Mouse (Mus musculus) cerebellum, adult 2 months (tissue): ENCODE results near the gene Med16.

Experiments
- CTCF ChIP-seq: fragments of 200-500 bp; IDR thresholded peaks from 2 replicates; pipeline ENCODE4 v1.5.1; 2011; ENCODE audit warnings: low read depth, mild to moderate bottlenecking, control low read depth, low read length, moderate library complexity, borderline replicate concordance; ENCODE audit not compliant: insufficient read depth
- POLR2A ChIP-seq: fragments of 200-500 bp; IDR thresholded peaks from 2 replicates; pipeline ENCODE4 v1.6.1; 2011; ENCODE audit warnings: low read length, control low read depth, borderline replicate concordance; ENCODE audit not compliant: insufficient read depth

DNA sequence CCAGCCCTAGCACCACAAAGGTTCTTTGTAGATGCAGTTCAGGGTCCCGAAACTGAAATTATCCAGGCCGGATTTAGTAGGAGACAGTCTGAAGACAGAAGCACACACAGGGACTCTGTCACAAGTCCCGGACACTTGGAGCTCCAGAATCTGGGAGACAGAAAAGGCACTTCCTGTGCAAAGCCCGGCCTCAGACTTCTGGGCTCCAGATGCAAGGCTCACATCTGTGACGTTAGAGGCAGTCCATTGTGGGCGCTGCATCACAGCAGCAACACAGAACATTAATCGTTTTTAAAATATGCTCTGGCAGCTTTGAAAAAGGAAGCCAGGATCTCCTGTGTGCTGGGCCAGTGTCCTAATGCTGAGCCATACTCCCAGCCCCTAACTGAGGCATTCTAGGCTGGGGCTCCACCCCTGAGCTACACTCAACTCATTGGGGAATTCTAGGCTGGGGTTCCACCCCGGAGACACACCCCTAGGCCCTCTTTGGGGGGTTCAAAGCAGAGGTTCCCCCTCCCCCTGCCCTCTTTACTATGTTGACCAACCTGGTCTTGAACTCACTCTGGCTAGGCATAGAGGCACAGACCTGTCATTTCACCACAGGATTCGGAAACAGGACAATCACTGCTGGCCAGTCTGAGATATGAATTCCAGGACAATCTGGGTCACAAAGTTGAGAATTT is 56.5 kb downstream of the Med16 start:
- TF ChIP-seq CTCF = no peak
- TF ChIP-seq POLR2A = no peak
